ENCODE assay signal across 13 mouse cellular contexts in the genomic region with DNA sequence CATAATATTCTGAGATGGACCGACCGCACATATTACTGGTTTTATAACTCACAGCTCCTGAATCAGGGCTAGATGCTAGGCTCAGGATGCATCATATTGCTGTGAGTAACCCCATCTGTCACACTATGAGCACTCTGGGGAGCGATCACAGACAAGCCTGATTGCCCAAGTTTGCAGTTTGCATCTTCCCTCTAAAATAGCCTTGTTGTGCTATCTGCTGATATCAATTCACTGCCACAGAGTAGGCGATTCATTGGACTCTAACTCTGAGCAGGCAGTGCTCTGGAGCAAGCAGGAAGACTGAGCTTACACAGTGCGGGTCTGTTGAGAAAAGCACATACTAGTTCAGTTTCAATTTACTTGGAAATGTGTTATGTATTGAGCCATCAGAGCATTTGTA.
A peak's percentile ranks its signal among the peaks of the same experiment; 100 is the strongest.
DNase-seq lines count a peak whose midpoint lies in the region.
"Had no signal": no experiment of that assay in that cellular context is flagged by ENCODE, and none has a peak within 500 bp of the region (broad histone marks: within the 10 kb centered on the region; RNA-seq: fewer than 3 reads in every experiment).

No protein-coding gene starts in this region.

- intact Hi-C loops in heart, postnatal 36 days (cut with DNase I), result no loop called here

- DNase-seq in heart, adult 11 months, result peak; percentile 65
- no peak for DNase-seq in heart, postnatal 36 days
- peak; percentile 42 for DNase-seq in layer of hippocampus, adult 11-12 months (ENCODE audit: low spot score)
- peak; percentile 44 for DNase-seq in layer of hippocampus, adult 9-10 months (ENCODE audit: low spot score)
- DNase-seq in layer of hippocampus, postnatal 36 days, result peak; percentile 28 to 45
- no peak for DNase-seq in adrenal gland, adult (ENCODE audit: inconsistent age in 2 of 2, low spot score in 1 of 2)
- DNase-seq in cerebellum, postnatal 4 days (ENCODE audit: low spot score in 2 of 2), result no peak
- DNase-seq: adrenal gland, postnatal 25 days; cerebellum, adult 8-10 months; cerebellum, postnatal 14 days; gastrocnemius, adult 2 months; gastrocnemius, postnatal 25 days; heart, postnatal 4 days had no signal

Comparison
In these comparisons a context has a peak if more than half of its experiments do, and no peak if none do; other contexts are left out.
1. DNase-seq: peak in heart, adult 11 months (single experiment), layer of hippocampus, adult 11-12 months (single experiment), layer of hippocampus, adult 9-10 months (single experiment) and layer of hippocampus, postnatal 36 days (2 of 2); none in heart, postnatal 36 days (0 of 2), adrenal gland, adult (0 of 2) and cerebellum, postnatal 4 days (0 of 2).